Mouse (Mus musculus) limb, embryonic 11.5 days (tissue): ENCODE results near the gene Lrrc42. TPM values are rescaled to one million over a fixed set of nuclear protein-coding genes. Genes with fewer than 3 reads are reported as not detected.

Source experiments
- ATAC-seq: fragments of 200-750 bp; cut with Nextera tagmentation; 2 replicates; pipeline ENCODE4 v1.8.0; 2017; ENCODE audit warnings: low read depth; ENCODE audit not compliant: insufficient number of reproducible peaks, low FRiP score, low TSS enrichment
- DNase-seq: peaks from one replicate; pipeline ENCODE4 v3.0.0-alpha.2; 2015; ENCODE audit warnings: low spot score
- H3K27ac ChIP-seq: fragments of 300-500 bp; sonication (generic); replicated peaks from 2 replicates; pipeline ENCODE4 v1.5.1; 2014; ENCODE audit warnings: low read depth, mild to moderate bottlenecking, low read length
- H3K27me3 ChIP-seq: fragments of 300-500 bp; sonication (generic); 2 replicates; pipeline ENCODE4 v1.6.1; 2014; ENCODE audit warnings: mild to moderate bottlenecking, low read length, mixed read lengths; ENCODE audit not compliant: control insufficient read depth, insufficient read depth
- H3K36me3 ChIP-seq: fragments of 300-500 bp; sonication (generic); 2 replicates; pipeline ENCODE4 v1.6.1; 2014; ENCODE audit warnings: mild to moderate bottlenecking, low read length, moderate library complexity, mixed read lengths; ENCODE audit not compliant: control insufficient read depth, insufficient read depth
- H3K4me1 ChIP-seq: fragments of 300-500 bp; sonication (generic); 2 replicates; pipeline ENCODE4 v1.6.1; 2014; ENCODE audit warnings: low read length, mixed read lengths; ENCODE audit not compliant: control insufficient read depth, insufficient read depth
- H3K4me2 ChIP-seq: fragments of 300-500 bp; sonication (generic); 2 replicates; pipeline ENCODE4 v1.6.1; 2014; ENCODE audit warnings: low read depth, mild to moderate bottlenecking, moderate library complexity; ENCODE audit not compliant: severe bottlenecking
- H3K4me3 ChIP-seq: fragments of 300-500 bp; sonication (generic); 2 replicates; pipeline ENCODE4 v1.5.1; 2014; ENCODE audit warnings: low read depth, low read length
- H3K9ac ChIP-seq: fragments of 300-500 bp; sonication (generic); 2 replicates; pipeline ENCODE4 v1.6.1; 2014; ENCODE audit warnings: mild to moderate bottlenecking, low read length
- H3K9me3 ChIP-seq: fragments of 300-500 bp; sonication (generic); 2 replicates; pipeline ENCODE4 v1.6.1; 2016; ENCODE audit warnings: low read length; ENCODE audit not compliant: control insufficient read depth
- WGBS: fragments of 180-500 bp; shearing (Covaris S2); extraction: QIAGEN DNeasy Blood & Tissue Kit; methylation state at CpG from one replicate; pipeline ENCODE4 v1.1.7; 2014; 5-methylcytosine and 5-hydroxymethylcytosine counted together
- polyA plus RNA-seq: library from polyadenylated mRNA; unstranded; fragments of >200 nt; fragmentation: Nextera tagmentation; extraction: Ambion mirVana; gene quantifications from 2 replicates; pipeline ENCODE4 v1.2.1, GENCODE M21; 2014

The Lrrc42 gene
- polyA plus RNA-seq, 1 experiment from 2014 or later, result 103 TPM

DNA sequence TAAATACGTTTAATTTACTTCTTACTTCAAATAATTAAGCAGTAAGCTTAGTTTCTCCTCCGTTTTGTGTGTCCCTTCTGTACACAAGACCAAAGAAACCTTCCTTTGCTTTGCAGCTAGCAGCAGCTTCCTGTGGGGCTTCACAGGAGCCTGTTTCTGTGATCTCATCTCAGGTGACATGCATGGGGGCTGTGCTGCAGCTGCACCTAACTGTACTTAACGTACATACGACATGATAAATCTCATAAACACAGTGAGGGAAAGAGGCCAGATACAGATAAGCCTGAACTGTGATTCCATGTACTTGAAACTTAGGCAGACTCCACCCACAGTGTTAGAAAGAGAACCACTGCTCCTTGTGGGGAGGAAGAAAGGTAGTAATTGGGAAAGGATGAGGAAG lies 6.7 kb upstream of the Lrrc42 start:
- 60% methylated on average over 4 of the region's 4 CpGs for WGBS
- DNase-seq (no peak), ATAC-seq (no peak)

DNA sequence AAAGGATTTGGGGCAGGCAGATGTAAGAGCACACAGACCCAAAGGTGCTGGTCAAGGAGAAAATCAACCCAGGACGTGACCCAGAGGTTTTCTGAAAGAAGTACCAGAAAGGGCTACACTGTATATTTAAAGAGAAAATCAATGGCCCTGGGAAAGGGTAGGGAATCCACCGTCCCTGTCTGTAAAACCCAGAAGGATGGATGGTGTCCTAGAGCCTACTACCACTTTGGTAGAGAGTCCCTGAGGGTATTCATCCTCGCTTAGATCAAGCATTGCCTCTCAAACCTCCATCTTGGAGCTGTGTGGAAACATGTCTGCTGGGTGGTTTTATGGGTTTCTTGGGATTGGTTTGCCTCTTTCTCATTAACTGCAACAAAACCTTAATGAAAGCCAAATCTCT lies 1.1 kb upstream of the Lrrc42 start:
- Histone ChIP-seq H3K27ac (no peak overlapping the region), H3K9me3 (no peaks in the 10 kb centered on the region), H3K4me3 (peak overlapping the region; percentile 81), H3K36me3 (no peaks in the 10 kb centered on the region), H3K4me2 (peak overlapping the region; percentile 65), H3K4me1 (peaks cover 6% of the 10 kb centered on the region), H3K27me3 (no peaks in the 10 kb centered on the region), H3K9ac (peak overlapping the region; percentile 70; the same call in 1 of the 2 replicates)
- no peak; the same call in 1 of the 2 replicates for ATAC-seq
- DNase-seq, result no peak
- WGBS, result 16% methylated on average over 3 of the region's 3 CpGs

More for the DNA sequence above, 6.7 kb upstream of the Lrrc42 start:
- Histone ChIP-seq H3K27ac (no peak overlapping the region), H3K9me3 (no peaks in the 10 kb centered on the region), H3K4me1 (peaks cover 3% of the 10 kb centered on the region; the same call in 1 of the 2 replicates), H3K4me3 (no peak overlapping the region), H3K36me3 (no peaks in the 10 kb centered on the region), H3K9ac (no peak overlapping the region), H3K4me2 (no peak overlapping the region), H3K27me3 (no peaks in the 10 kb centered on the region)

DNA sequence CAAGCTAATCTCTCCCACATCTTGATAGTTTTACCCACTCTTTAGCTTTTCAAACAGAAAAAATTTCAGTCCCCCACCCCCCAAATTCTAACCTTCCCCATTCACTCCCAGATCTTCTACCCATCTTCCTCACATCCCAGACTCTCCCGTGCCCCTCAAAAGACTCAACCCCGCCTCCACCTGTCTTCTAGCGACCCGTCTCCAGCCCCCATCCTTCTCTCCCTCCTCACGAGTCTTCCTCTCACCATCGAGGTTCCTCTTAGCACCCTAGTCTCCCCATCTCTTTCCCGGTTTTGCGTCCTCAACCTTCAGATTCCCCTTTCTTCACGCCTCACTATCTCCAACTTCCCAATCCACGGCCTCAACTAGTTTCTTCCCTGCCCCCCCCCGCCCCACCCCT lies 810 bp downstream of the Lrrc42 start:
- H3K4me3 ChIP-seq, result peak overlapping the region; percentile 81
- H3K27ac ChIP-seq, result no peak overlapping the region; the same call in 1 of the 2 replicates
- no peaks in the 10 kb centered on the region for H3K27me3 ChIP-seq
- ATAC-seq (no peak), DNase-seq (no peak)
- no peaks in the 10 kb centered on the region for H3K9me3 ChIP-seq
- peaks cover 7% of the 10 kb centered on the region for H3K4me1 ChIP-seq
- H3K36me3 ChIP-seq, result no peaks in the 10 kb centered on the region
- peak overlapping the region; percentile 75 for H3K4me2 ChIP-seq
- peak overlapping the region; percentile 87 for H3K9ac ChIP-seq
- under 1% methylated on average over 11 of the region's 11 CpGs for WGBS

DNA sequence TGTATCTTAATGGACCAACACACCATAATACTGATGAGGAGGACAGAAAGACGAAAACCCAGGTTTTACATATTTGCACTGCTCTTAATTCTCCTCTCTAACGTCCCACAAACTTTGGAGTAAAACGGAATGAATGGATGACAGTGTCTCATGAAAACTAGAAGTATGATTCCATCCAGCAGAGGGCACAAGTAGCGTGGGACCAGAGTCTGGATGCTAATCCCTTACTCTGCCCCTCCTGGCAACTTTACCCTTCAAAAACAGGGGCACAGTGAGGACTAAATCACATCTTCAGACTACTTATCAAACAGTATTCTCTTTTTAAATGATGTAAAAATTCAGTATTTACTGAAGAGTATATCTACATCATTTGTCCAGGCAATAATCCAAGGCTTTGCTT lies 2.8 kb downstream of the Lrrc42 start:
- Histone ChIP-seq H3K27me3 (no peaks in the 10 kb centered on the region), H3K27ac (no peak overlapping the region), H3K36me3 (no peaks in the 10 kb centered on the region), H3K4me2 (no peak overlapping the region), H3K9me3 (no peaks in the 10 kb centered on the region), H3K4me1 (peaks cover 7% of the 10 kb centered on the region), H3K4me3 (no peak overlapping the region), H3K9ac (no peak overlapping the region)
- 32% methylated on average over 4 of the region's 4 CpGs for WGBS
- peak; percentile 35 for DNase-seq
- ATAC-seq, result no peak

DNA sequence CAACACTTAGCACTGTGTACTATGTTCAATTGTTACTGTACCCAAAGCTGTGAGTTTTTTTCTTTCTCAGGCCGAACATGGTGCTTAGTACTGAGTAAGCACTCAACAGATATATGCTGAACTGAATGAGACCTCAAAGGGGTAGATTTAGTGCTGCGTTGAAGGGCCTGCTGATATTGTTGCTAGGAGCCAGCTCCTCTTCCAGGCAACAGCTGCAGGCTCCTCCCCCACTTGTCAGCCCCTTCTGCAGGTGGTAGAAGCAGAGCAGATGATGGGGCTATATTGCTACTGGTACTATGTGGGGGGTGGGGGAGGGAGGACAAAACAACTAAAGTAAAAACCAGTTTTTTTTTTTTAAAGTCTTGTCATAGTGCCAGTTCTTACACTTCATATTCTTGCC lies 3.9 kb downstream of the Lrrc42 start:
- DNase-seq (no peak), ATAC-seq (no peak)
- H3K9me3 ChIP-seq, result no peaks in the 10 kb centered on the region
- H3K9ac ChIP-seq, result no peak overlapping the region
- H3K36me3 ChIP-seq, result no peaks in the 10 kb centered on the region
- H3K4me1 ChIP-seq, result peaks cover 5% of the 10 kb centered on the region
- H3K27me3 ChIP-seq, result no peaks in the 10 kb centered on the region
- no peak overlapping the region for H3K27ac ChIP-seq
- no peak overlapping the region for H3K4me3 ChIP-seq
- WGBS, result 76% methylated on average over 2 of the region's 2 CpGs
- H3K4me2 ChIP-seq, result no peak overlapping the region

DNA sequence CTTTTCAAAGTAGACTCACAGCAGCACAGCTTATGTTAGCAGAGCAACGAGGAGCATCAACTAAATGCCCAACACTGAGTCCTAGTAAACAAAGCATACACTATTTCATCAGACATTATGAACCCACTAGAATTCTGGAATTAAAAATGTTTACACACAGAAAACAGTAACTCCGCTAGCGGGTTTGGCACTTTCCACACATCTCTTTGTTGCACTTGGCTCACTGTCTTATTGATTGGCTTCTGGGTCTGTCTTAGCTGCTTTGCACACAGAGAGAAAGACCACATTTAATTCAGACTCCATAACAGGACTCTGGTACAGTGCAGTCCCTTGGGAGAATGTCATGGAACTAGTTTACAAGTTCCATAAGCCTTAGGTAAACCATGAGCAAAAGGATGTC lies 5.3 kb downstream of the Lrrc42 start:
- no peaks in the 10 kb centered on the region for H3K36me3 ChIP-seq
- no peak overlapping the region for H3K27ac ChIP-seq
- no peak for ATAC-seq
- no peak overlapping the region for H3K4me3 ChIP-seq
- no peak overlapping the region for H3K4me2 ChIP-seq
- DNase-seq, result no peak
- WGBS, result 92% methylated on average over 3 of the region's 3 CpGs
- H3K9ac ChIP-seq, result no peak overlapping the region
- H3K4me1 ChIP-seq, result peaks cover 3% of the 10 kb centered on the region; the same call in 1 of the 2 replicates
- H3K27me3 ChIP-seq, result no peaks in the 10 kb centered on the region
- H3K9me3 ChIP-seq, result no peaks in the 10 kb centered on the region

DNA sequence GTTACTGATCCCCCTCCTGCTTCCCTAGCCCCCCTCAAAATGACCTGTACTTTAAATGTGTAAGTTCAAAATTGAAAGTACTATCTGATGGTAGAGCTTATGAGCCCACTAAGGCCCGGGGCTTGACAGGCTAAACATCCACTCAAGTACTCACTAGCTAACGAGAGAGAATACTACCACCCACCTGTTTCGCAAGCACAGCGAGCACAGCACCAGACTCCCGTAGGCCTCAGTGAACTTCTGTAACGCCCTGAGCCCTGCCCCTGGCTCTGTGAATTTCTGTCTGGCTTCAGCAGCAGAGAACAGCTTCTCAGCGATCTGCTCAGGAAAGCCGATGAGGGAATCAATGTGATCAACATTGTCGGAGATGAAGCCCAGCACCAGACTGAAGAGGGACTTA lies 6.2 kb downstream of the Lrrc42 start:
- ATAC-seq, result no peak
- Histone ChIP-seq H3K9ac (no peak overlapping the region), H3K9me3 (no peaks in the 10 kb centered on the region), H3K4me2 (no peak overlapping the region), H3K36me3 (no peaks in the 10 kb centered on the region; the same call in 1 of the 2 replicates), H3K27me3 (no peaks in the 10 kb centered on the region), H3K4me1 (peaks cover 3% of the 10 kb centered on the region; the same call in 1 of the 2 replicates), H3K27ac (no peak overlapping the region), H3K4me3 (no peak overlapping the region)
- WGBS, result 80% methylated on average over 9 of the region's 9 CpGs
- DNase-seq, result no peak

DNA sequence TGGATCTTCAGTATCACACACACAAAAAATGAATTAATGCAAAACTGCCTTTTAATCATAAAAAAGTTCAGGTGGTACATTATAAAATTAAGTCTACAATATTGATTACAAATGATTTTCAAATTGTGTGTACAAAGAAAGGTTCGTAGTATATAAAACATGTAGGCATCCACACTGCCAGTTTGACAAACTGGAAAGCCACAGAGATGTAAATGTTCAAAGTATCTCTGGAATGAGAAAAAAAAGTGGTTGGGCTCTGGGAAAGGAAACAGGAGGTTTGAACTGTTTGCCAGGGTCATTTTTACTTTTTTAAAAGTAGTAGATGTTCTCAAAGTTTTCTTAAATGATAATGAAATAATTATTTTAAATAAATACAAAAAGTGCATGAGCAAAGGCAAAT lies 7.3 kb downstream of the Lrrc42 start:
- H3K27ac ChIP-seq, result no peak overlapping the region
- ATAC-seq, result no peak
- H3K4me1 ChIP-seq, result peaks cover 3% of the 10 kb centered on the region; the same call in 1 of the 2 replicates
- H3K36me3 ChIP-seq, result peaks cover 2% of the 10 kb centered on the region; the same call in 1 of the 2 replicates
- WGBS, result 79% methylated on average over 1 of the region's 1 CpGs
- no peak for DNase-seq
- no peak overlapping the region for H3K4me3 ChIP-seq
- no peak overlapping the region for H3K4me2 ChIP-seq
- H3K9me3 ChIP-seq, result no peaks in the 10 kb centered on the region
- H3K9ac ChIP-seq, result no peak overlapping the region
- no peaks in the 10 kb centered on the region for H3K27me3 ChIP-seq

DNA sequence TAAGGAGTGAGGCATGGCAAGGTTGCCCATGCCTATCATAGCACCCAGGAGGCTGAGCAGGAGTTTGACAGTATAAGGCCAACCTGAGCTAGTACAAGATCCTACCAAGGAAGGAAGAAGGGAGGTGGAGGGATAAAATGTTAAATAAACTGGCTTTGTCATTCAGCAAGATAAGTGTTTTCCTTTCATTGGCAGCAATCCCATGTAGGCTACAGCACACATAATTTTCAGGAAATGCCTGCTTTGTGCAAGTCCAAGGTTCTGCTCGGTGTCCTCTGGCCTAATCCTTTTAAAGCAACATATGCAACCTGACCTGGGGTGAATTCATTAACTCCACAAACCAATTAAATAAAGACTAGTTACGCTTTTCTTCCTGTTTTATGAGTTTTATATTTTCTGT lies 8.0 kb downstream of the Lrrc42 start:
- WGBS, result 52% methylated on average over 2 of the region's 2 CpGs
- no peak overlapping the region for H3K9ac ChIP-seq
- no peak overlapping the region for H3K4me3 ChIP-seq
- H3K36me3 ChIP-seq, result peaks cover 2% of the 10 kb centered on the region; the same call in 1 of the 2 replicates
- no peaks in the 10 kb centered on the region for H3K27me3 ChIP-seq
- peaks cover 3% of the 10 kb centered on the region; the same call in 1 of the 2 replicates for H3K4me1 ChIP-seq
- no peak for DNase-seq
- ATAC-seq, result no peak
- H3K4me2 ChIP-seq, result no peak overlapping the region
- no peaks in the 10 kb centered on the region for H3K9me3 ChIP-seq
- H3K27ac ChIP-seq, result no peak overlapping the region
